Mouse (Mus musculus) hindbrain, embryonic 15.5 days (tissue): ENCODE results near the gene Npm3. TPM values are rescaled to one million over a fixed set of nuclear protein-coding genes. Genes with fewer than 3 reads are reported as not detected.

Experiments
- ATAC-seq: fragments of 200-750 bp; cut with Nextera tagmentation; 2 replicates; pipeline ENCODE4 v1.8.0; 2017; ENCODE audit warnings: low read depth, moderate number of reproducible peaks, moderate TSS enrichment; ENCODE audit not compliant: low FRiP score
- H3K27ac ChIP-seq: fragments of 300-500 bp; sonication (generic); replicated peaks from 2 replicates; pipeline ENCODE4 v1.5.1; 2015; ENCODE audit warnings: mild to moderate bottlenecking, inconsistent platforms
- H3K27me3 ChIP-seq: fragments of 300-500 bp; sonication (generic); 2 replicates; pipeline ENCODE4 v1.6.1; 2015; ENCODE audit warnings: control low read depth, inconsistent platforms
- H3K36me3 ChIP-seq: fragments of 300-500 bp; sonication (generic); 2 replicates; pipeline ENCODE4 v1.6.1; 2015; ENCODE audit warnings: control low read depth, inconsistent platforms
- H3K4me1 ChIP-seq: fragments of 300-500 bp; sonication (generic); replicated peaks from 2 replicates; pipeline ENCODE4 v1.6.1; 2015; ENCODE audit warnings: control low read depth, inconsistent platforms
- H3K4me2 ChIP-seq: fragments of 300-500 bp; sonication (generic); 2 replicates; pipeline ENCODE4 v1.6.1; 2015; ENCODE audit warnings: moderate library complexity, mild to moderate bottlenecking, inconsistent platforms
- H3K4me3 ChIP-seq: fragments of 300-500 bp; sonication (generic); 2 replicates; pipeline ENCODE4 v1.5.1; 2015; ENCODE audit warnings: mild to moderate bottlenecking, inconsistent platforms
- H3K9ac ChIP-seq: fragments of 300-500 bp; sonication (generic); 2 replicates; pipeline ENCODE4 v1.6.1; 2015; ENCODE audit warnings: inconsistent platforms
- H3K9me3 ChIP-seq: fragments of 300-500 bp; sonication (generic); 2 replicates; pipeline ENCODE4 v1.6.1; 2016; ENCODE audit warnings: control low read depth, inconsistent platforms
- WGBS: fragments of 180-500 bp; shearing (Covaris S2); methylation state at CpG from one replicate; pipeline ENCODE4 v1.1.7; 2015; 5-methylcytosine and 5-hydroxymethylcytosine counted together
- polyA plus RNA-seq: library from polyadenylated mRNA; unstranded; fragments of >200 nt; fragmentation: Nextera tagmentation; extraction: Ambion mirVana; gene quantifications from 2 replicates; pipeline ENCODE4 v1.2.1, GENCODE M21; 2015

Gene Npm3
- polyA plus RNA-seq, 1 experiment from 2014 or later: 7.3 TPM

DNA sequence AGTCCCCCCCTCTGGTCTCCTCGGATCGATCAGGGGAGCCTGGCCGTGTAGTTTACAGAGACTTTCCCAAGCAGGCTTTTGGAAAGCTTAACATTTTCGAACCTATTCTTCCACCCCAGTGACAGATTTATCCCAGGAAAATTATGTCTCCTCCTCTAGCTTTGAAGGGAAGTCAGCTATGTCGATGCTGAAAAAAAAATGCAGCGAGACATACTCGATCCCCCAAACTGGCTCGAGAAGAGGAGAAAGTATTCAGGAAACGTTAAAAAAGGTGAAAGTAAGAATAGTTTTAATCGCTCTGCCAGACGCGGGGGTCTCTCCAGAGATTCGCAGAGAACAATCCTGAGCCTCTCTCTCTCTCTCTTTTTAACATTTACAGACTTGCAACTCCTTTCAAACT lies 9.2 kb downstream of the Npm3 start:
- ATAC-seq: no peak
- Histone ChIP-seq H3K4me3 (no peak overlapping the region), H3K36me3 (no peaks in the 10 kb centered on the region), H3K4me1 (peaks cover 34% of the 10 kb centered on the region), H3K27ac (no peak overlapping the region), H3K4me2 (no peak overlapping the region), H3K27me3 (peaks cover 94% of the 10 kb centered on the region), H3K9me3 (no peaks in the 10 kb centered on the region), H3K9ac (no peak overlapping the region)
- 4% methylated on average over 13 of the region's 13 CpGs for WGBS

DNA sequence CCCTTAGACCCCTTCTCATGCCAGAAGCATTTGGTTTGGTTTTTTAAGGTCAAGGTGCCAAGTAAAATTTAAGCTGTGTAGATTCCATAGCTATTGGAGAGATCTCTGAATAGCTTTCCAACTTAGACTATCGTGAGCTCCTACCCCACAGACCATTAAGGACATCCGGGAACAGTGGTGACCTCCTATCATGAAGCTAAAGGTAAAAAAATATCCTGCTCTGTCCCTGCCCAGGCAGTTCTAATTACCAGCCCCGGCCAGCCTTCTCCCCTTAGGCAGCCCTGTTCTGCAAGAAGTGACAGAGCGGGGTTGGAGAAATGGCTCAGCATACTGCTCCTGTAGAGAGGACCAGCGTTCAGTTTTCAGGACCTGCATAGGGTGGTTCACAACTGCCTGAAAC lies 10.9 kb downstream of the Npm3 start:
- Histone ChIP-seq H3K27me3 (peaks cover 95% of the 10 kb centered on the region), H3K4me3 (no peak overlapping the region), H3K27ac (no peak overlapping the region), H3K9ac (no peak overlapping the region), H3K9me3 (no peaks in the 10 kb centered on the region), H3K36me3 (no peaks in the 10 kb centered on the region), H3K4me1 (peaks cover 33% of the 10 kb centered on the region), H3K4me2 (no peak overlapping the region)
- no peak for ATAC-seq
- WGBS: 60% methylated on average over 5 of the region's 5 CpGs

DNA sequence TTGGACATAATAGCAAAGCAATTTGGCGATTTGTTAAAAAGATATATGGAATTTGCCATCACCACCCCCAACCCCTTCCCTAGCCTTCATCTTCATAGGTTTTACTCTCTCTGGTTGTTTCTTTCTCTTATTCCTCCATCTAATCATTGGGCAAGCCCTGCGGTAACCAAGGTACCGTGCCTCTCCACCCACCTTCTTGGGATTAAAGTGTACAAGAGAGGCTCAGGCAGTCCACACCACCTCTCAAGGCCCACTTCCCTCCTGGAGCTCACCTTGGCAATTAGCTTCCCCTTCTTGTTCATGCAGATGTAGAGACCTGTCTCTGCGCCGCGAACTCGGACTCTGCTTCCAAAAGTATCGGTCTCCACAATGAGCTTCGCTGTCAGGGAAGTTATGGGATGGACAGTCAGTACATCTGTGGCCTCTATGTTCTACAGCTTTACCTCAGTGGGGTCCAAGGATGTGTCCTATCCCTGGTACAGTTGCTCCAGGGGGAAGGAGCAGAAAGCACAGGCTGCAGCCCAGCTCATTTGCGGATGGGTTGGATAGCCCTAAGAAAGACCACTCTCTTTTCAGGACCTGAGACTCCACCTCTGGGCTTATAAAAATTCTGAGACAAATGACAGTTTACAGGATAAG lies 11.4 kb downstream of the Npm3 start:
- no peak for ATAC-seq
- Histone ChIP-seq H3K36me3 (no peaks in the 10 kb centered on the region), H3K27me3 (peaks cover 95% of the 10 kb centered on the region), H3K9me3 (no peaks in the 10 kb centered on the region), H3K4me1 (peaks cover 29% of the 10 kb centered on the region), H3K4me2 (no peak overlapping the region), H3K9ac (no peak overlapping the region), H3K27ac (no peak overlapping the region), H3K4me3 (no peak overlapping the region)
- 54% methylated on average over 10 of the region's 10 CpGs for WGBS

DNA sequence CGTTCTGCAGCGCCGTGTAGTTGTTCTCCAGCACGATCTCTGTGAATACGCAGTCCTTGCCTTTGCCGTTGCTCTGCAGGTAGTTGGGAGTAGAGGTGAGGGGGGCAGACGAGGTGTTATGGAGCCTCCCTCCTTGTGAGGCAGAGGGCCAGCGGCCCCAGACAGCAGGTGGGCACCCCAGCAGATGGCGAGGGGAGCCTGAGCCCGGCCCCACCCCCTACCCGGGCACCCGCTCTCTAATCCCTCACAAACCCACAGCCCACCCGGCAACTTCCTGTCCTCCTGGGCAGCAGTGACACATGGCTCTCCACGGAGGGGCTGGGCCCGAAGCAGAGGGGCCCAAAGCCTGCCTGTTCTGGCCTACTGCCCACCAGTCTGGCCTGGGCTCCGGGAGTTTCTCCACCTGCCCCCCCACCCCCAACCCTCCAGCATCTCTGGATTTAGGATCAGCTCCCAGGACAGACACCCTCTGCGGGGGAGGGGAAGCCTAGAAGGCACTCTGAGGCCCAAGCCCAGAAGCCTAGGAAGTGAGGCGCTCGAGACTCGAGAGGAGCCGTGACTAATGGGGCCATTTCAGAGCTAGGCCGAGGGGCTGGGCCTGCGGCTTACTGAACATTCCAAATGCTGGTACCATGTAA lies 12.1 kb downstream of the Npm3 start:
- 0 out of 2 replicates have a peak, but pooled peaks have one; percentile 16 for ATAC-seq
- H3K27ac ChIP-seq: no peak overlapping the region
- H3K36me3 ChIP-seq: no peaks in the 10 kb centered on the region
- peaks cover 98% of the 10 kb centered on the region for H3K27me3 ChIP-seq
- H3K9ac ChIP-seq: no peak overlapping the region
- H3K9me3 ChIP-seq: no peaks in the 10 kb centered on the region
- 6% methylated on average over 23 of the region's 23 CpGs for WGBS
- H3K4me1 ChIP-seq: peaks cover 22% of the 10 kb centered on the region
- peak overlapping the region; percentile 52 for H3K4me2 ChIP-seq
- H3K4me3 ChIP-seq: peak overlapping the region; percentile 26

DNA sequence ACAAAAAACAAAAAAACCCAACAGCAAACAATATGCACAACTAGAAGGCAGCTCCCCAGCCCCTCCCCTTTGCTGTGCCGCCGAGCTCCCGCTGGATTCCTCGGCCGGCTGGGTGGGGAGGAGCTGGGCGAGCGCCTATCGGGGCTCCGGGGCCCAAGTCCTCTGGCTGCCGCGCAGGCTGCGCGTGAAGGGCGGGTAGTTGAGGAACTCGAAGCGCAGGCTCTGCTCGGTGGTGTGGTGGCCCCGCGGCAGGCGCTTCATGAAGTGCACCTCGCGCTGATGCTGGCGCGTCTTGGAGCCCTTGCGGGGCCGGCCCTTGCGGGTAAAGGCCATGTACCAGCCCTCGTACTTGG lies 12.6 kb downstream of the Npm3 start:
- Histone ChIP-seq H3K27me3 (peaks cover 98% of the 10 kb centered on the region), H3K9me3 (no peaks in the 10 kb centered on the region), H3K4me1 (peaks cover 17% of the 10 kb centered on the region), H3K9ac (no peak overlapping the region), H3K4me2 (peak overlapping the region; percentile 52), H3K27ac (no peak overlapping the region), H3K4me3 (peak overlapping the region; percentile 26), H3K36me3 (no peaks in the 10 kb centered on the region)
- 1% methylated on average over 28 of the region's 28 CpGs for WGBS
- 0 out of 2 replicates have a peak, but pooled peaks have one; percentile 15 for ATAC-seq

DNA sequence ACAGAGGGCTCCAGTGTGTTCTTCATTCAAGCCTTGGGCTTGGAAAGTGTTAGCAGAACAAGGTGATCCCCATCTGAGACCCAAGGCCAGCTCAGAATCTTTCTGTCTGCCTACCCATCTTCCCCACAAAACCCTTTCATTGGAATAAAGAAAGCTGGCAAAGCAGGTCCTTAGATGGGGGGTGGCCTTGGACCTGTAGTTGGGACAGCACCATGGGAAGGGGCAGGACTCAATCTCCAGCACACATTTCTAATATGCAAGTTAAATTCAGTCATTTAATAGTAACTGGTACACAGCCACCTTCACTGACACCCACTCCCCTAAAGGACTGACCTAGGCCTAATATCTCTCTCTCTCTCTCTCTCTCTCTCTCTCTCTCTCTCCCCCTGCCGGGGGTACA lies 13.2 kb downstream of the Npm3 start:
- WGBS: 38% methylated on average over 1 of the region's 1 CpGs
- H3K4me2 ChIP-seq: peak overlapping the region; percentile 52; the same call in 1 of the 2 replicates
- peaks cover 98% of the 10 kb centered on the region for H3K27me3 ChIP-seq
- no peak overlapping the region for H3K27ac ChIP-seq
- no peak for ATAC-seq
- no peak overlapping the region for H3K9ac ChIP-seq
- H3K36me3 ChIP-seq: no peaks in the 10 kb centered on the region
- H3K9me3 ChIP-seq: no peaks in the 10 kb centered on the region
- H3K4me3 ChIP-seq: no peak overlapping the region
- H3K4me1 ChIP-seq: peaks cover 12% of the 10 kb centered on the region

DNA sequence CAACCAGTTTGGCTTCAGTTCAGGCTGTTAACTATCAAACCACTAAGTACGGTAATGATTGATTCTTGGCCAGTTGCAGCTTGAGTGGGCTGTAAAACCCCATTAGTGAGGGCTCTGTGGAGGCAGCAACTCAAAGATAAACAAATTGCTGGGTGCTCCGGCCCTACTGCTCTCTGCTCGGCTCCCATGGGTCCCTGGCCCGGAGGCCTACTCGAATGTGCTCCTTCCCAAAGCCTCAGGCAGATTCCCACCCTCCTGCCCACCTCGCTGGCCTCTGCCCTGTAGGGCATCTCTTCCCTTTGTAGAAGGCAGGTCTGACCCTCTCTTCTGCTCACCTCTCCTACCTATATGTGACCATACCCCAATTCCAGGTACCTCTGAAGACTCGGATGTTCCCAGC lies 14.6 kb downstream of the Npm3 start:
- ATAC-seq: no peak
- WGBS: 35% methylated on average over 7 of the region's 7 CpGs
- Histone ChIP-seq H3K27me3 (peaks cover 99% of the 10 kb centered on the region), H3K36me3 (no peaks in the 10 kb centered on the region), H3K4me1 (peaks cover 12% of the 10 kb centered on the region), H3K4me3 (no peak overlapping the region), H3K9ac (no peak overlapping the region), H3K4me2 (no peak overlapping the region), H3K9me3 (no peaks in the 10 kb centered on the region), H3K27ac (no peak overlapping the region)

DNA sequence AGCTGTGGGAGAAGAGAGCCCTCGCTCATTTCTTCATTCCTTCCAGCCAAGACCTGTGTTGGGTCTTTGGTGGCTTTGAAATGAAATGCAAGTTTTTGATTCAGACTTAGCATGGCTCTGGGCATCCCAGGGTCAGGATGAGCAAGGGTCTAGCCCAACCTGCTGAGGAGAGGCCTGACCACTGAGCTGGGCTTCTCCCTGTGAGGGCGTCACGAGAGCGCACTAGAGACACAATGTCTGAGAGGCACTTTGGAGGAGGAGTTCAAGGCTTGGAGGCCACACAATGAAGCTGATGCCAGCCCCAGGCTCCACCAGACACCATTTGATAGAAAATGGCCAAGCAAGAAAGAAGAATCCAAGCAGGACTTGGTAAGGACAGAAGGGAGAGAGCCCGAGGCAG lies 15.2 kb downstream of the Npm3 start:
- Histone ChIP-seq H3K4me1 (peaks cover 12% of the 10 kb centered on the region), H3K27me3 (peaks cover 95% of the 10 kb centered on the region), H3K36me3 (no peaks in the 10 kb centered on the region), H3K9me3 (no peaks in the 10 kb centered on the region), H3K4me2 (no peak overlapping the region), H3K27ac (no peak overlapping the region), H3K9ac (no peak overlapping the region), H3K4me3 (no peak overlapping the region)
- no peak for ATAC-seq
- WGBS: 60% methylated on average over 5 of the region's 5 CpGs

DNA sequence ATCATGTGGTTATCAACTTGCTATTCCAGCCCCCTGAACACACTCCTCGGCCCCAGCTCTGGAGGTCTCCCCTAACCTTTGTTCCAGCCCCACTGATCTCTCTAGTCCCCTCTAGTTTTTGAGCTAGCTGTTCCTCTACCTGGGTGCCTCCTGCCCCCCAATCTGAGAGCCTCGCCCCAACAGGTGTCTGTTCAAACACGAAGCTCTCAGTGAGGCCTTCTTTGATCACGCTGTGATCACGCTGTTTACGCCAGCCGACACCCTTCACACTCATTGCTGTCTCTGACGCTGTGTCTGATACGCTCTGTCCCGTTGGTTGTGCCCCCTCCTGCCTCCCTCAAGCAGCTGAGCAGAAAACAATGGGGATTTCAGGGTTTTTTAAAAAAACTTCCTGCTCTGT lies 15.8 kb downstream of the Npm3 start:
- H3K4me1 ChIP-seq: peaks cover 12% of the 10 kb centered on the region

DNA sequence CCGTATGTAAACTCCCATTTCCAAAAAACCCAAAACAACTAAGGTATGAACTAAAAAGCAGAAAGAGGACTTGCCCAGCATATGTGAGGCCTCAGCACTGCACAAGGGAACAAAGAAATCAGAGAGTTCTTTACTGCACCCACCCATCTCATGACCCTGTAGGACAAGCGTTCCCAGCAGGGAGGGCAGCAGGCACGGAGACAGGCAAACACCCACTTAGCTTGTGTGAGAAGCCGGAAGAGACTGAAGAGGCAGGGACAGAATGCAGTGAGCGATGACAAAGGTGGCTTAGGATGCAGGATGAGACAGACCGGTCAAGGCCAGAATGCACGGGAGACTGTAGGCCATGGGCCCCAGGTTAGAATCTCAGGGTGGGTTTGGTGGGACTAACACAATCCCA lies 17.7 kb downstream of the Npm3 start:
- Histone ChIP-seq H3K9ac (no peak overlapping the region), H3K9me3 (no peaks in the 10 kb centered on the region), H3K36me3 (no peaks in the 10 kb centered on the region), H3K27me3 (peaks cover 91% of the 10 kb centered on the region), H3K27ac (no peak overlapping the region), H3K4me3 (no peak overlapping the region), H3K4me1 (peaks cover 2% of the 10 kb centered on the region), H3K4me2 (no peak overlapping the region)
- 85% methylated on average over 7 of the region's 7 CpGs for WGBS
- ATAC-seq: no peak

More for the DNA sequence above, 15.8 kb downstream of the Npm3 start:
- Histone ChIP-seq H3K27me3 (peaks cover 95% of the 10 kb centered on the region), H3K9ac (no peak overlapping the region), H3K4me2 (no peak overlapping the region), H3K36me3 (no peaks in the 10 kb centered on the region), H3K27ac (no peak overlapping the region), H3K4me3 (no peak overlapping the region), H3K9me3 (no peaks in the 10 kb centered on the region)
- no peak for ATAC-seq
- 11% methylated on average over 10 of the region's 10 CpGs for WGBS

DNA sequence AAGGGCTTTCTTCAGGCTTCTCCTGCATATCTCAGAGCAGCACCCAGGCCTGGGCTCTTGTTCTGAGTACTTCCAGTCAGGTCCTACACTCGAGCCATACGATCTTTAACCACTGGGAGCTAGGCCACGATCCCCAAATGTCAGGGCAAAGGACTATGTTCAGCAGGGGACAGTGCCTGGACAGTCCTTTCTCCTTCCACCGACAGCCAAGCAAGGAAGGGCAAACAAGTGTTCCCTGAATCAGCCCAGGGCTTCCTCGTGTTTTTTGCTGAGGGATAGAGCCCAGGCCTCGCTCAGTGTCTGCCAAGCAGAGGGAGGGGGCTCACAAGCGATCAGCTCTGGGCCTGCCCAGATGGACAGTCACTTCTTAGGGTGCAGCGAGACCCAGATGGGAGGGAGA lies 19.3 kb downstream of the Npm3 start:
- Histone ChIP-seq H3K9ac (no peak overlapping the region), H3K36me3 (no peaks in the 10 kb centered on the region), H3K4me2 (no peak overlapping the region), H3K4me1 (no peaks in the 10 kb centered on the region), H3K9me3 (no peaks in the 10 kb centered on the region), H3K4me3 (no peak overlapping the region), H3K27ac (no peak overlapping the region), H3K27me3 (peaks cover 84% of the 10 kb centered on the region)
- no peak for ATAC-seq
- 74% methylated on average over 8 of the region's 8 CpGs for WGBS

DNA sequence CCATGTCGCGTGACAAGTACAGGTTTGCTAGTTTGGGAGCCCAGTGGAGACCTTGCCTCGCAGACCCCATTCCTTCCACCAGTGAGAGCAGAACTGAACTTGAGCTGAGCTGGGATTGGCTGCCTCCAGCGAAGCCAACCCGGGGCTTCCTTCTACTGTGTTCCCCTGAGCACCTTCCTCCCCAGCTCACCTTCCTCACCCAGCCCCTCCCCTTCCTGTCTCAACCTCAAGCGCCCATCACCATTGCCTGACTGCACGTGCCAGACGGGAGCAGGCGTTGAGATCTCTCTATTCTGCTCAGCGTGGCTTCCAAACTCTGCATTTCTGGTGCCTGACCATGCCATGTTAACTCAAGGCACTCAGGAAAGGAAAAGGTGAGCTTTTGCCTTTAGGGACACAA lies 22.2 kb downstream of the Npm3 start:
- Histone ChIP-seq H3K27me3 (peaks cover 76% of the 10 kb centered on the region), H3K4me1 (no peaks in the 10 kb centered on the region), H3K9ac (no peak overlapping the region), H3K4me3 (no peak overlapping the region), H3K36me3 (no peaks in the 10 kb centered on the region), H3K4me2 (no peak overlapping the region), H3K27ac (no peak overlapping the region), H3K9me3 (no peaks in the 10 kb centered on the region)
- no peak for ATAC-seq
- WGBS: 75% methylated on average over 10 of the region's 10 CpGs
